Mouse (Mus musculus) activated CD4-positive, CD25-positive, alpha-beta regulatory T cell, adult 4 months (primary cell): ENCODE results near the gene Tmem150c. TPM values are rescaled to one million over a fixed set of nuclear protein-coding genes. Genes with fewer than 3 reads are reported as not detected.

Source experiments
- ATAC-seq: one replicate; pipeline ENCODE4 v1.8.0; 2017
- polyA plus RNA-seq, 2 experiments: library from polyadenylated mRNA; unstranded; fragments of 100-300 nt; shearing (Covaris generic); gene quantifications; one replicate each; pipeline ENCODE4 v1.2.1; 2017

Tmem150c gene
- polyA plus RNA-seq, 2 experiments from 2014 or later = not detected

- ATAC-seq = no peak
These were observed 109.7 kb downstream of the Tmem150c start for GRCm38 (mm10) chr5:100049904-100050303.

GRCm38 (mm10) chr5:100047871-100048270, 111.7 kb downstream of the Tmem150c start:
- no peak for ATAC-seq

- ATAC-seq = no peak
These were observed 112.4 kb downstream of the Tmem150c start for GRCm38 (mm10) chr5:100047143-100047640.

GRCm38 (mm10) chr5:100046096-100046495, 113.5 kb downstream of the Tmem150c start:
- no peak for ATAC-seq

GRCm38 (mm10) chr5:100044621-100045020, 115.0 kb downstream of the Tmem150c start:
- ATAC-seq = no peak

GRCm38 (mm10) chr5:100044030-100044429, 115.6 kb downstream of the Tmem150c start:
- ATAC-seq = no peak

GRCm38 (mm10) chr5:100043361-100043760, 116.2 kb downstream of the Tmem150c start:
- ATAC-seq = no peak

- no peak for ATAC-seq
These were observed 117.1 kb downstream of the Tmem150c start for GRCm38 (mm10) chr5:100042467-100042866.

GRCm38 (mm10) chr5:100041272-100041671, 118.3 kb downstream of the Tmem150c start:
- no peak for ATAC-seq

- ATAC-seq = no peak
These were observed 119.3 kb downstream of the Tmem150c start for GRCm38 (mm10) chr5:100040281-100040784.

GRCm38 (mm10) chr5:100039602-100040142, 119.9 kb downstream of the Tmem150c start, which contains the start of the genes Hnrnpdl and Enoph1:
Gene Hnrnpdl (minus strand): TSS chr5:100039664.
Gene Enoph1 (plus strand): TSS chr5:100039985.
- ATAC-seq = peak; percentile 60

- peak; percentile 61 for ATAC-seq
These were observed 120.7 kb downstream of the Tmem150c start for GRCm38 (mm10) chr5:100038714-100039601.

GRCm38 (mm10) chr5:100037965-100038713, 121.5 kb downstream of the Tmem150c start:
- ATAC-seq = peak; percentile 3

GRCm38 (mm10) chr5:100036681-100037080, 122.9 kb downstream of the Tmem150c start:
- ATAC-seq = no peak

- ATAC-seq = no peak
These were observed 123.7 kb downstream of the Tmem150c start for GRCm38 (mm10) chr5:100035950-100036349.

GRCm38 (mm10) chr5:100032646-100033045, 127.0 kb downstream of the Tmem150c start:
- no peak for ATAC-seq

- ATAC-seq = no peak
These were observed 127.5 kb downstream of the Tmem150c start for GRCm38 (mm10) chr5:100032107-100032506.

- no peak for ATAC-seq
These were observed 129.5 kb downstream of the Tmem150c start for GRCm38 (mm10) chr5:100030069-100030468.
